Mouse (Mus musculus): ENCODE data around the gene Bola1. TPM values are rescaled to one million over a fixed set of nuclear protein-coding genes. Genes with fewer than 3 reads are reported as not detected.

Bola1 gene
- polyA plus RNA-seq, 1 experiment from 2014 or later: 45.2 TPM

- no peaks in the 10 kb centered on the region for H3K27me3 ChIP-seq
- H3K4me3 ChIP-seq: peak overlapping the region; percentile 88
- H3K9ac ChIP-seq: no peak overlapping the region
- no peak for ATAC-seq (ENCODE audit: insufficient number of reproducible peaks, low FRiP score, low TSS enrichment, low read depth)
- no peaks in the 10 kb centered on the region for H3K9me3 ChIP-seq
- peaks cover 45% of the 10 kb centered on the region for H3K36me3 ChIP-seq
- peak overlapping the region; percentile 99 for H3K27ac ChIP-seq
- 71% methylated on average over 10 of the region's 10 CpGs for WGBS
- peaks cover 28% of the 10 kb centered on the region for H3K4me1 ChIP-seq
- peak overlapping the region; percentile 91 for H3K4me2 ChIP-seq
Observed at GRCm38 (mm10) chr3:96170976-96171545, 48.4 kb downstream of the Bola1 start.

DNA sequence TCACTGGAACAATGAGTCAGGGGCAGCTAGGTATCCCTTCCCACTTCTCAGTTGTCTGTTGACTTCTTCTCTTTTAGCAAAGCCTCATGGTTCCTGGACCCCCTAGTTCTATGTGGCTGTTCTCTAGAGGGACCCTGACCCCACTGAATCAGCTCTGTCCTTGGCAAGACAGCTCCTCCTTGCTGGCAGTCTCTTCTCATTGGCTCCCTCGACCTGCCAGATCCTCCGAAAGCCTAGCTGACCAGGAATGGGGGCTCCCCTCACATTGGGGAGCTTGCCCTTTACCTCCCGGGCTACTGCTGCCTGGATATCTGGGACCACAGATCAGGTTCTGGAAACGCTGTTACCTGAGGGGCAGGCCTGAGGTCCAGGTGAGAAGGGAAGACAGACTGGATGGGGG is 49.2 kb downstream of the Bola1 start:
- Histone ChIP-seq H3K27me3 (no peaks in the 10 kb centered on the region), H3K9me3 (no peaks in the 10 kb centered on the region), H3K4me2 (no peak overlapping the region), H3K4me3 (no peak overlapping the region), H3K27ac (no peak overlapping the region; the same call in 1 of the 2 replicates), H3K9ac (no peak overlapping the region), H3K4me1 (peaks cover 27% of the 10 kb centered on the region), H3K36me3 (peaks cover 39% of the 10 kb centered on the region)
- WGBS: 85% methylated on average over 4 of the region's 4 CpGs
- no peak for ATAC-seq (ENCODE audit: insufficient number of reproducible peaks, low FRiP score, low TSS enrichment, low read depth)

DNA sequence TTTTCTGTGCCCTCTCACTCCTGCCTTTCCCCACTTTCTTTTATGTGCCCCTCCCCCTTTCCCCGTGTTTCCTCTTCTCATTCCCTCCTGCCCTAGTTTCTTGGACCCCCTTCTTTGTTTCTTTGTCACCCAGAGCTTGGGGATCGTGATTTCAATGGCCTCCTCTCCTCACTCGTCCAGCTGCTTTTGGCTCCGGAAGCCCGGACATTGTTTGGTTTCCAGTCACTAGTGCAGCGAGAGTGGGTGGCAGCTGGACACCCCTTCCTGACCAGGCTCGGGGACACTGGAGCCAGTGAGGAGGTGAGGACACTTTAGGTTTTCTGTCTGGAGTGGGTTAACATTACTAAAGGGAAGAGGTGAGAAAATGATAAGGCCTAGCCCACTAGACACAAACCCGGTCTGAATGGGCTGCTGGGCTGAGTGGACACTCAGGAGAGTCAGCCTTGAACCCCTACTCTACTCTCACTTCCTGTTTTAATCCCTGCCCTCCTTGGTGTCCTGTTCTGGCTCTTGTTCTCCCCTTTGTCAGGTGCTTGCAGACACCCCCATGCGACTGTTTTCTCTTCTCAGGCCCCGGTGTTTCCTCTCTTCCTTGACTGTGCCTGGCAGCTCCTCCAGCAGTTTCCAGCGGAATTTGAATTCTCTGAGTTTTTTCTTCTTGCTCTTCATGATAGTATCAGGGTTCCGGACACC is 50.9 kb downstream of the Bola1 start:
- Histone ChIP-seq H3K9me3 (no peaks in the 10 kb centered on the region), H3K27me3 (no peaks in the 10 kb centered on the region), H3K4me2 (no peak overlapping the region), H3K4me3 (no peak overlapping the region), H3K36me3 (peaks cover 31% of the 10 kb centered on the region), H3K4me1 (peaks cover 22% of the 10 kb centered on the region), H3K27ac (peak overlapping the region; percentile 18; the same call in 1 of the 2 replicates), H3K9ac (no peak overlapping the region)
- 81% methylated on average over 12 of the region's 12 CpGs for WGBS
- ATAC-seq (ENCODE audit: insufficient number of reproducible peaks, low FRiP score, low TSS enrichment, low read depth): no peak

DNA sequence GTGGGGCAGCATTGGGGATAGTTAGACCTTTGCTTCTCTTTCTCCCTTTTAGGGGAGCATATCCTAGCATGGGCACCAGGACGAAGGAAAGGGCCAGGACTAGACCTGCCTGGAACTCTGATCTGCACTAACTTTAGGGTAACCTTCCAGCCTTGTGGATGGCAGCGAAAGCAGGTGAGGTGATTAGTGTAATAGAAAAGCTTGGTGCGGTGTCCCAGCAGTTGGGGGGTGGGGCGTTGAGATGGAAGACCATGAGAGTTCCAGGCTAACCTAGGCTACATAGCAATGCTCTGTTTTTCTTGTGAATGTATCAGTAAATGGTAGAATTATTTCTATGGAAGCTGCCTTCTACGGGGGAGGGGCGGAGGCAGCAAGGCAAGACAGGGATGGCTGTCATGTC is 56.5 kb downstream of the Bola1 start:
- Histone ChIP-seq H3K9ac (no peak overlapping the region), H3K4me3 (peak overlapping the region; percentile 55), H3K4me1 (peaks cover 29% of the 10 kb centered on the region), H3K9me3 (no peaks in the 10 kb centered on the region), H3K4me2 (peak overlapping the region; percentile 83), H3K36me3 (peaks cover 8% of the 10 kb centered on the region; the same call in 1 of the 2 replicates), H3K27me3 (no peaks in the 10 kb centered on the region), H3K27ac (peak overlapping the region; percentile 95)
- WGBS: 89% methylated on average over 6 of the region's 6 CpGs
- no peak for ATAC-seq (ENCODE audit: insufficient number of reproducible peaks, low FRiP score, low TSS enrichment, low read depth)

- Histone ChIP-seq H3K4me3 (peak within 1 kb of the TSS; percentile 55), H3K4me1 (peaks cover 29% of the 10 kb centered on the region), H3K4me2 (peak within 1 kb of the TSS; percentile 83), H3K9ac (peak within 1 kb of the TSS; percentile 56), H3K9me3 (no peaks in the 10 kb centered on the region), H3K36me3 (peaks cover 11% of the 10 kb centered on the region; the same call in 1 of the 2 replicates), H3K27me3 (no peaks in the 10 kb centered on the region), H3K27ac (peak within 1 kb of the TSS; percentile 95)
- ATAC-seq (ENCODE audit: insufficient number of reproducible peaks, low FRiP score, low TSS enrichment, low read depth): peak; percentile 30; the same call in 1 of the 2 replicates
- 5% methylated on average over 16 of the region's 16 CpGs for WGBS
Observed at GRCm38 (mm10) chr3:96161869-96162840, 57.4 kb downstream of the Bola1 start, which contains the start of gene Mtmr11. Mtmr11 (plus strand) TSS chr3:96162004.

GRCm38 (mm10) chr3:96160803-96161516 is 58.5 kb downstream of the Bola1 start:
- no peaks in the 10 kb centered on the region for H3K9me3 ChIP-seq
- H3K9ac ChIP-seq: peak overlapping the region; percentile 56
- no peaks in the 10 kb centered on the region for H3K27me3 ChIP-seq
- peak overlapping the region; percentile 95 for H3K27ac ChIP-seq
- peaks cover 14% of the 10 kb centered on the region for H3K36me3 ChIP-seq
- peak overlapping the region; percentile 83 for H3K4me2 ChIP-seq
- peak overlapping the region; percentile 55 for H3K4me3 ChIP-seq
- H3K4me1 ChIP-seq: peaks cover 29% of the 10 kb centered on the region
- peak; percentile 86 for ATAC-seq (ENCODE audit: insufficient number of reproducible peaks, low FRiP score, low TSS enrichment, low read depth)
- under 1% methylated on average over 12 of the region's 12 CpGs for WGBS

- no peak for ATAC-seq (ENCODE audit: insufficient number of reproducible peaks, low FRiP score, low TSS enrichment, low read depth)
- 0 out of 2 replicates have a peak overlapping the region, but pooled peaks have one; percentile 10 for H3K9ac ChIP-seq
- no peaks in the 10 kb centered on the region for H3K27me3 ChIP-seq
- H3K4me1 ChIP-seq: peaks cover 29% of the 10 kb centered on the region
- peaks cover 20% of the 10 kb centered on the region for H3K36me3 ChIP-seq
- H3K4me3 ChIP-seq: peak overlapping the region; percentile 55
- peak overlapping the region; percentile 95 for H3K27ac ChIP-seq
- peak overlapping the region; percentile 83 for H3K4me2 ChIP-seq
- H3K9me3 ChIP-seq: no peaks in the 10 kb centered on the region
- 28% methylated on average over 4 of the region's 4 CpGs for WGBS
Observed at GRCm38 (mm10) chr3:96160222-96160802, 59.2 kb downstream of the Bola1 start.

DNA sequence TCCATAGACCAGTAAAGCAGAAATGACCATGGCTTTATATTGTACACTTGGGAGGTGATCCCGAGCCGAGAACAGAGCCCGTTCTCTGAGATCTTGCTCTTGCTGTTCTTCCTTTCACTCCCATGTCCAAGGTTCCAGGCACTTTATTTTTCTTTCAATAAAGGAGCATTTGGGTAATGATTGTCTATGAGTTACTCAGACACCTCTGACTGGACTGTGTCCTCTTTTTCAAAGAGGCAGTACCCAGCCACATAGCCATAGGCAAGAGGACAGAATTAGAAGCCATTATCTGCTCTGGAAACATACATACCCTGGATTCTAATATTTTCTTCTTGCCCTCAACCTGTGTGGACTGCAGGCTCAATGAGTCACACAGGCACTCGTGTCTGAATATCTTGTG is 59.7 kb downstream of the Bola1 start:
- H3K4me1 ChIP-seq: peaks cover 29% of the 10 kb centered on the region
- H3K27ac ChIP-seq: peak overlapping the region; percentile 95
- peak overlapping the region; percentile 83; the same call in 1 of the 2 replicates for H3K4me2 ChIP-seq
- H3K9ac ChIP-seq: no peak overlapping the region
- peaks cover 22% of the 10 kb centered on the region for H3K36me3 ChIP-seq
- H3K9me3 ChIP-seq: no peaks in the 10 kb centered on the region
- 0 out of 2 replicates have a peak overlapping the region, but pooled peaks have one; percentile 55 for H3K4me3 ChIP-seq
- WGBS: 71% methylated on average over 4 of the region's 4 CpGs
- H3K27me3 ChIP-seq: no peaks in the 10 kb centered on the region
- no peak for ATAC-seq (ENCODE audit: insufficient number of reproducible peaks, low FRiP score, low TSS enrichment, low read depth)

DNA sequence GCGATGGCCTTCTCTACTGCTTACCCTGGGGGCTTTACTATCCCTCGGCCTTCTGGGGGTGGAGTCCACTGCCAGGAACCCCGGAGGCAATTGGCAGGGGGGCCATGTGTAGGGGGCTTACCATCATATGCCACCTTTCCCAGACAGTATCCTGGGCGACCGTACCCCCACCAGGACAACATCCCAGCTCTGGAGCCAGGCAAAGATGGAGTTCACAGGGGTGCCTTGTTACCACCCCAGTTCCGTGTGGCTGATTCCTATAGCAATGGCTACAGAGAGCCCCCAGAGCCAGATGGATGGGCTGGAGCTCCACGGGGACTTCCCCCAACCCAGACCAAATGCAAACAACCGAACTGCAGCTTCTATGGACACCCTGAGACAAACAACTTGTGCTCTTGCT is 64.0 kb downstream of the Bola1 start:
- Histone ChIP-seq H3K4me3 (no peak overlapping the region), H3K4me1 (peaks cover 9% of the 10 kb centered on the region), H3K27me3 (no peaks in the 10 kb centered on the region), H3K27ac (no peak overlapping the region), H3K4me2 (no peak overlapping the region), H3K9ac (no peak overlapping the region), H3K9me3 (no peaks in the 10 kb centered on the region), H3K36me3 (peaks cover 60% of the 10 kb centered on the region)
- no peak for ATAC-seq (ENCODE audit: insufficient number of reproducible peaks, low FRiP score, low TSS enrichment, low read depth)
- WGBS: 79% methylated on average over 8 of the region's 8 CpGs

DNA sequence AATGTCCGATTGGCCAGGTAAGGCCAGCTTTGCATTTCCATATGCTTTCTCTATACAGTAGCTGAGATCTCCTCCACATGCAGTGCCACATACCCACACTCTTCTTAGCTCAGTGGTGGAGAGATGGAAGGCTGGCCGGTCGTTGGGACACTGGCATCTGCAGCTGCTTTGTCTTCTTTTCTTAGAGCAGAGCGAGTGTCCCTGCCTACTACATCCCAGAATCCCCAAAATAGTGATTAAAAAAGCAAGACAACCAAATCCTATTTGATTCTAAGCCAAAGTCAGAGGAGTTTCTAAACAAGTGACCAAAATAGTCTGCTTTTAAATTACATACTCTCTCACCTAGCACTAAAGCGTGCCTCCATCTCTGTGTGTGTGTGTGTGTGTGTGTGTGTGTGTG is 66.9 kb downstream of the Bola1 start:
- no peaks in the 10 kb centered on the region for H3K4me1 ChIP-seq
- no peak overlapping the region for H3K27ac ChIP-seq
- H3K27me3 ChIP-seq: no peaks in the 10 kb centered on the region
- no peaks in the 10 kb centered on the region for H3K9me3 ChIP-seq
- H3K4me3 ChIP-seq: no peak overlapping the region
- H3K4me2 ChIP-seq: no peak overlapping the region
- H3K9ac ChIP-seq: no peak overlapping the region
- H3K36me3 ChIP-seq: peaks cover 71% of the 10 kb centered on the region
- WGBS: 92% methylated on average over 5 of the region's 5 CpGs
- no peak for ATAC-seq (ENCODE audit: insufficient number of reproducible peaks, low FRiP score, low TSS enrichment, low read depth)

DNA sequence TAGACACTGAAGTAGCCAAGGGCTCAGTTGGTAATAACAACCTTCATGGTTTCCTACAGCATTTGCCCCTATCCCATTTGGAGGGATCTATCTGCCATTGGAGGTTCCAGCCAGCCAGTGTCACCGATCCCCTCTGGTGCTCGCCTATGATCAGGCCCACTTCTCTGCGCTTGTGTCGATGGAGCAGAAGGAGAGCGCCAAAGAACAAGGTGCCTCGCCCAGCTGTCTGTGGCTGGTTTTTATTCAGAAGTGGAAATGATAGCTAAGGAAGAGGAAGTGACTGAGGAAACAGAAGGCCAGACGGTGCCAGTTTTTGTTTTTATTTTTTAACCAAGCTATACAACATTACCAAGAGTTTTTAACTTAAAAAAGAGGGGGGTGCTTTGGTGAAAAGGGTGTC is 67.7 kb downstream of the Bola1 start:
- no peaks in the 10 kb centered on the region for H3K27me3 ChIP-seq
- no peak overlapping the region for H3K27ac ChIP-seq
- no peak overlapping the region for H3K9ac ChIP-seq
- ATAC-seq (ENCODE audit: insufficient number of reproducible peaks, low FRiP score, low TSS enrichment, low read depth): no peak
- peaks cover 65% of the 10 kb centered on the region for H3K36me3 ChIP-seq
- H3K9me3 ChIP-seq: no peaks in the 10 kb centered on the region
- H3K4me1 ChIP-seq: no peaks in the 10 kb centered on the region
- H3K4me3 ChIP-seq: no peak overlapping the region
- 77% methylated on average over 7 of the region's 7 CpGs for WGBS
- H3K4me2 ChIP-seq: no peak overlapping the region
